Mouse (Mus musculus) hindbrain, embryonic 10.5 days (tissue): ENCODE results near the gene Rab35. TPM values are rescaled to one million over a fixed set of nuclear protein-coding genes. Genes with fewer than 3 reads are reported as not detected.
A peak's percentile ranks its signal among the peaks of the same experiment; 100 is the strongest.

Experiments
- DNase-seq: peaks from one replicate; pipeline ENCODE4 v3.0.0-alpha.2; 2017; ENCODE audit warnings: low spot score
- H3K27ac ChIP-seq: fragments of 300-500 bp; sonication (generic); 2 replicates; pipeline ENCODE4 v1.5.1; 2016; ENCODE audit warnings: mild to moderate bottlenecking, moderate library complexity
- H3K27me3 ChIP-seq: fragments of 300-500 bp; sonication (generic); 2 replicates; pipeline ENCODE4 v1.6.1; 2016; ENCODE audit warnings: mild to moderate bottlenecking; ENCODE audit not compliant: poor library complexity, insufficient read depth, severe bottlenecking
- H3K36me3 ChIP-seq: fragments of 300-500 bp; sonication (generic); 2 replicates; pipeline ENCODE4 v1.6.1; 2016; ENCODE audit warnings: mild to moderate bottlenecking, moderate library complexity
- H3K4me1 ChIP-seq: fragments of 300-500 bp; sonication (generic); replicated peaks from 2 replicates; pipeline ENCODE4 v1.6.1; 2016; ENCODE audit warnings: mild to moderate bottlenecking
- H3K4me3 ChIP-seq: fragments of 300-500 bp; sonication (generic); 2 replicates; pipeline ENCODE4 v1.5.1; 2016; ENCODE audit warnings: mild to moderate bottlenecking, moderate library complexity
- H3K9me3 ChIP-seq: fragments of 300-500 bp; sonication (generic); 2 replicates; pipeline ENCODE4 v1.6.1; 2016; ENCODE audit warnings: mild to moderate bottlenecking, moderate library complexity
- WGBS: fragments of 180-500 bp; shearing (Covaris S2); methylation state at CpG from one replicate; pipeline ENCODE4 v1.1.7; 2016; 5-methylcytosine and 5-hydroxymethylcytosine counted together
- polyA plus RNA-seq: library from polyadenylated mRNA; unstranded; fragments of >200 nt; fragmentation: Nextera tagmentation; extraction: Ambion mirVana; gene quantifications from 2 replicates; pipeline ENCODE4 v1.2.1, GENCODE M21; 2016

Rab35 gene
- polyA plus RNA-seq, 1 experiment from 2014 or later, result 15.7 TPM

GRCm38 (mm10) chr5:115626237-115626886 lies 5.3 kb upstream of the Rab35 start:
- 85% methylated on average over 10 of the region's 10 CpGs for WGBS
- DNase-seq, result no peak

GRCm38 (mm10) chr5:115628083-115628482 lies 3.6 kb upstream of the Rab35 start:
- 74% methylated on average over 8 of the region's 8 CpGs for WGBS
- Histone ChIP-seq H3K9me3 (no peaks in the 10 kb centered on the region), H3K27me3 (no peaks in the 10 kb centered on the region), H3K27ac (no peak overlapping the region), H3K4me3 (no peak overlapping the region), H3K4me1 (peaks cover 30% of the 10 kb centered on the region), H3K36me3 (peaks cover 9% of the 10 kb centered on the region; the same call in 1 of the 2 replicates)
- no peak for DNase-seq

More at GRCm38 (mm10) chr5:115626237-115626886, 5.3 kb upstream of the Rab35 start:
- peaks cover 22% of the 10 kb centered on the region for H3K36me3 ChIP-seq
- H3K27ac ChIP-seq, result 0 out of 2 replicates have a peak overlapping the region, but pooled peaks have one; percentile 5
- no peaks in the 10 kb centered on the region for H3K9me3 ChIP-seq
- peaks cover 24% of the 10 kb centered on the region for H3K4me1 ChIP-seq
- no peaks in the 10 kb centered on the region for H3K27me3 ChIP-seq
- H3K4me3 ChIP-seq, result no peak overlapping the region

GRCm38 (mm10) chr5:115629672-115630071 lies 2.0 kb upstream of the Rab35 start:
- DNase-seq, result no peak
- no peaks in the 10 kb centered on the region for H3K9me3 ChIP-seq
- H3K27ac ChIP-seq, result no peak overlapping the region
- H3K36me3 ChIP-seq, result peaks cover 11% of the 10 kb centered on the region
- WGBS, result 87% methylated on average over 4 of the region's 4 CpGs
- no peaks in the 10 kb centered on the region for H3K27me3 ChIP-seq
- H3K4me3 ChIP-seq, result no peak overlapping the region
- peaks cover 36% of the 10 kb centered on the region for H3K4me1 ChIP-seq

- WGBS, result 54% methylated on average over 5 of the region's 5 CpGs
- Histone ChIP-seq H3K9me3 (no peaks in the 10 kb centered on the region), H3K4me1 (peaks cover 42% of the 10 kb centered on the region), H3K27ac (no peak overlapping the region), H3K36me3 (peaks cover 16% of the 10 kb centered on the region), H3K4me3 (peak overlapping the region; percentile 88; the same call in 1 of the 2 replicates), H3K27me3 (no peaks in the 10 kb centered on the region)
- DNase-seq, result no peak
These were observed 1.4 kb upstream of the Rab35 start for GRCm38 (mm10) chr5:115630291-115630690.

- H3K4me1 ChIP-seq, result peaks cover 53% of the 10 kb centered on the region
- peak overlapping the region; percentile 91 for H3K27ac ChIP-seq
- H3K9me3 ChIP-seq, result no peaks in the 10 kb centered on the region
- H3K36me3 ChIP-seq, result peaks cover 24% of the 10 kb centered on the region
- DNase-seq, result peak; percentile 38
- no peaks in the 10 kb centered on the region for H3K27me3 ChIP-seq
- H3K4me3 ChIP-seq, result peak overlapping the region; percentile 88
- WGBS, result 3% methylated on average over 30 of the region's 30 CpGs
These were observed 628 bp downstream of the Rab35 start for GRCm38 (mm10) chr5:115632358-115632714.

- Histone ChIP-seq H3K9me3 (no peaks in the 10 kb centered on the region), H3K4me1 (peaks cover 53% of the 10 kb centered on the region), H3K27ac (no peak overlapping the region), H3K36me3 (peaks cover 31% of the 10 kb centered on the region), H3K27me3 (no peaks in the 10 kb centered on the region), H3K4me3 (peak overlapping the region; percentile 88)
- no peak for DNase-seq
- 79% methylated on average over 4 of the region's 4 CpGs for WGBS
These were observed 1.4 kb downstream of the Rab35 start for GRCm38 (mm10) chr5:115633060-115633459.

- 94% methylated on average over 8 of the region's 8 CpGs for WGBS
- DNase-seq, result no peak
- Histone ChIP-seq H3K36me3 (peaks cover 41% of the 10 kb centered on the region), H3K27me3 (no peaks in the 10 kb centered on the region), H3K4me1 (peaks cover 53% of the 10 kb centered on the region), H3K4me3 (no peak overlapping the region), H3K27ac (no peak overlapping the region), H3K9me3 (no peaks in the 10 kb centered on the region)
These were observed 2.3 kb downstream of the Rab35 start for GRCm38 (mm10) chr5:115634046-115634445.

- no peak overlapping the region for H3K4me3 ChIP-seq
- no peaks in the 10 kb centered on the region for H3K27me3 ChIP-seq
- DNase-seq, result no peak
- no peaks in the 10 kb centered on the region for H3K9me3 ChIP-seq
- H3K36me3 ChIP-seq, result peaks cover 56% of the 10 kb centered on the region
- H3K4me1 ChIP-seq, result peaks cover 50% of the 10 kb centered on the region
- WGBS, result 75% methylated on average over 6 of the region's 6 CpGs
- H3K27ac ChIP-seq, result no peak overlapping the region
These were observed 3.8 kb downstream of the Rab35 start for GRCm38 (mm10) chr5:115635536-115635935.

GRCm38 (mm10) chr5:115644192-115644591 lies 12.5 kb downstream of the Rab35 start:
- WGBS, result 88% methylated on average over 9 of the region's 9 CpGs
- Histone ChIP-seq H3K27me3 (no peaks in the 10 kb centered on the region), H3K4me3 (no peak overlapping the region), H3K4me1 (peaks cover 10% of the 10 kb centered on the region), H3K36me3 (peaks cover 98% of the 10 kb centered on the region), H3K9me3 (no peaks in the 10 kb centered on the region), H3K27ac (no peak overlapping the region)
- DNase-seq, result no peak

GRCm38 (mm10) chr5:115648876-115649275 lies 17.2 kb downstream of the Rab35 start:
- Histone ChIP-seq H3K27ac (peak overlapping the region; percentile 45; the same call in 1 of the 2 replicates), H3K4me1 (peaks cover 37% of the 10 kb centered on the region), H3K36me3 (peaks cover 57% of the 10 kb centered on the region), H3K27me3 (no peaks in the 10 kb centered on the region), H3K9me3 (no peaks in the 10 kb centered on the region), H3K4me3 (no peak overlapping the region)
- 59% methylated on average over 3 of the region's 3 CpGs for WGBS
- DNase-seq, result no peak

- H3K27ac ChIP-seq, result no peak overlapping the region
- H3K27me3 ChIP-seq, result no peaks in the 10 kb centered on the region
- 90% methylated on average over 8 of the region's 8 CpGs for WGBS
- no peaks in the 10 kb centered on the region for H3K9me3 ChIP-seq
- H3K4me3 ChIP-seq, result no peak overlapping the region
- H3K4me1 ChIP-seq, result peaks cover 37% of the 10 kb centered on the region
- H3K36me3 ChIP-seq, result peaks cover 49% of the 10 kb centered on the region
- no peak for DNase-seq
These were observed 18.0 kb downstream of the Rab35 start for GRCm38 (mm10) chr5:115649699-115650098.

GRCm38 (mm10) chr5:115650885-115651284 lies 19.2 kb downstream of the Rab35 start:
- Histone ChIP-seq H3K27ac (no peak overlapping the region), H3K4me3 (no peak overlapping the region), H3K9me3 (no peaks in the 10 kb centered on the region), H3K27me3 (no peaks in the 10 kb centered on the region), H3K4me1 (peaks cover 43% of the 10 kb centered on the region), H3K36me3 (peaks cover 37% of the 10 kb centered on the region)
- no peak for DNase-seq
- 93% methylated on average over 10 of the region's 10 CpGs for WGBS

GRCm38 (mm10) chr5:115651821-115652220 lies 20.1 kb downstream of the Rab35 start:
- peaks cover 44% of the 10 kb centered on the region for H3K4me1 ChIP-seq
- H3K36me3 ChIP-seq, result peaks cover 28% of the 10 kb centered on the region
- H3K9me3 ChIP-seq, result no peaks in the 10 kb centered on the region
- H3K27me3 ChIP-seq, result no peaks in the 10 kb centered on the region
- peak overlapping the region; percentile 54; the same call in 1 of the 2 replicates for H3K4me3 ChIP-seq
- no peak for DNase-seq
- H3K27ac ChIP-seq, result no peak overlapping the region
- WGBS, result 93% methylated on average over 10 of the region's 10 CpGs
